Mouse (Mus musculus): ENCODE results near the gene Kctd11. TPM values are rescaled to one million over a fixed set of nuclear protein-coding genes. Genes with fewer than 3 reads are reported as not detected.

Kctd11 gene
- total and polyA plus RNA-seq, 2 experiments: 0.65 to 1.6 TPM

GRCm38 (mm10) chr11:69910177-69910576 lies 29.0 kb upstream of the Kctd11 start:
- Histone ChIP-seq H3K36me3 (ENCODE audit: control insufficient read depth, insufficient read depth, low read length) (peaks cover 10% of the 10 kb centered on the region), H3K79me2 (ENCODE audit: control insufficient read depth, insufficient read depth, low read length) (no peaks in the 10 kb centered on the region), H3K4me3 (ENCODE audit: insufficient read depth, low read depth, low read length) (no peak overlapping the region), H3K27ac (replicated peaks; ENCODE audit: insufficient read depth, low read depth, low read length) (no peak overlapping the region), H3K27me3 (ENCODE audit: control insufficient read depth, insufficient read depth, low read length) (no peaks in the 10 kb centered on the region), H3K4me1 (ENCODE audit: control insufficient read depth, insufficient read depth, low read length) (peaks cover 10% of the 10 kb centered on the region), H3K9ac (ENCODE audit: low read depth, low read length) (no peak overlapping the region)
- WGBS: 96% methylated on average over 8 of the region's 8 CpGs
- no peak for DNase-seq (ENCODE audit: extremely low read depth, low read depth, low spot score)
- TF ChIP-seq CTCF (IDR thresholded peaks at IDR 0.05; ENCODE audit: low read depth, low read length) (no peak), POLR2A (IDR thresholded peaks at IDR 0.05; ENCODE audit: extremely low read depth, insufficient read depth, low read length) (no peak)

DNA sequence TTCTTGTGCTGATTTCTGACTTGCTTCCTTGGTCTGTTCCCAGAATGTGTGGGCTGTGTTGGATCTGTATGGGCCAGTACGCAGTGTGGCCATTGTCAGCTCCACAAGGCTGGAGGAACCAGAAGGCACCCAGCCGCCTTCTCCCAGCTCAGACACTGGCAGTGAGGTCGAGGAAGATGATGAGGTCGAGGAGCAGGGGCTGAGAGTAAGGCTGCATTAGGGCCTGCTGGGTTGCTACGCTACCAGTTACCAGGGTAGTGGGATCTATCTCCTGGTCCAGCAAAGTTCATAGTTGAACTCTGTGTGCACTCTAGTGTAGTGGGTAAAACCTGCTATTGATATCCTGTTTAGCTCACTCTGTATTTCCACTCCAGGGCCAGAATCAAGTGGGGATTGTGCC lies 28.0 kb upstream of the Kctd11 start:
- TF ChIP-seq POLR2A (IDR thresholded peaks at IDR 0.05; ENCODE audit: extremely low read depth, insufficient read depth, low read length) (no peak), CTCF (IDR thresholded peaks at IDR 0.05; ENCODE audit: low read depth, low read length) (no peak)
- H3K27me3 ChIP-seq (ENCODE audit: control insufficient read depth, insufficient read depth, low read length): no peaks in the 10 kb centered on the region
- peaks cover 10% of the 10 kb centered on the region for H3K36me3 ChIP-seq (ENCODE audit: control insufficient read depth, insufficient read depth, low read length)
- no peak overlapping the region for H3K4me3 ChIP-seq (ENCODE audit: insufficient read depth, low read depth, low read length)
- no peak overlapping the region for H3K9ac ChIP-seq (ENCODE audit: low read depth, low read length)
- H3K4me1 ChIP-seq (ENCODE audit: control insufficient read depth, insufficient read depth, low read length): peaks cover 3% of the 10 kb centered on the region; the same call in 1 of the 2 replicates
- DNase-seq (ENCODE audit: extremely low read depth, low read depth, low spot score): no peak
- no peak overlapping the region for H3K27ac ChIP-seq (replicated peaks; ENCODE audit: insufficient read depth, low read depth, low read length)
- H3K79me2 ChIP-seq (ENCODE audit: control insufficient read depth, insufficient read depth, low read length): no peaks in the 10 kb centered on the region
- WGBS: 95% methylated on average over 5 of the region's 5 CpGs

GRCm38 (mm10) chr11:69908645-69909044 lies 27.4 kb upstream of the Kctd11 start:
- TF ChIP-seq CTCF (IDR thresholded peaks at IDR 0.05; ENCODE audit: low read depth, low read length) (no peak), POLR2A (IDR thresholded peaks at IDR 0.05; ENCODE audit: extremely low read depth, insufficient read depth, low read length) (no peak)
- 90% methylated on average over 11 of the region's 11 CpGs for WGBS
- no peak for DNase-seq (ENCODE audit: extremely low read depth, low read depth, low spot score)

GRCm38 (mm10) chr11:69904311-69904710 lies 23.1 kb upstream of the Kctd11 start:
- no peaks in the 10 kb centered on the region for H3K4me1 ChIP-seq (ENCODE audit: control insufficient read depth, insufficient read depth, low read length)
- 97% methylated on average over 9 of the region's 9 CpGs for WGBS
- no peak overlapping the region for H3K9ac ChIP-seq (ENCODE audit: low read depth, low read length)
- peaks cover 12% of the 10 kb centered on the region for H3K36me3 ChIP-seq (ENCODE audit: control insufficient read depth, insufficient read depth, low read length)
- no peak for TF ChIP-seq POLR2A (IDR thresholded peaks at IDR 0.05; ENCODE audit: extremely low read depth, insufficient read depth, low read length)
- TF ChIP-seq CTCF (IDR thresholded peaks at IDR 0.05; ENCODE audit: low read depth, low read length): no peak
- no peaks in the 10 kb centered on the region for H3K27me3 ChIP-seq (ENCODE audit: control insufficient read depth, insufficient read depth, low read length)
- no peak overlapping the region for H3K4me3 ChIP-seq (ENCODE audit: insufficient read depth, low read depth, low read length)
- H3K79me2 ChIP-seq (ENCODE audit: control insufficient read depth, insufficient read depth, low read length): no peaks in the 10 kb centered on the region
- H3K27ac ChIP-seq (replicated peaks; ENCODE audit: insufficient read depth, low read depth, low read length): no peak overlapping the region
- DNase-seq (ENCODE audit: extremely low read depth, low read depth, low spot score): no peak

More at GRCm38 (mm10) chr11:69908645-69909044, 27.4 kb upstream of the Kctd11 start:
- H3K36me3 ChIP-seq (ENCODE audit: control insufficient read depth, insufficient read depth, low read length): peaks cover 12% of the 10 kb centered on the region
- no peaks in the 10 kb centered on the region for H3K79me2 ChIP-seq (ENCODE audit: control insufficient read depth, insufficient read depth, low read length)
- H3K27me3 ChIP-seq (ENCODE audit: control insufficient read depth, insufficient read depth, low read length): no peaks in the 10 kb centered on the region
- H3K4me1 ChIP-seq (ENCODE audit: control insufficient read depth, insufficient read depth, low read length): peaks cover 3% of the 10 kb centered on the region; the same call in 1 of the 2 replicates
- H3K27ac ChIP-seq (replicated peaks; ENCODE audit: insufficient read depth, low read depth, low read length): no peak overlapping the region
- no peak overlapping the region for H3K9ac ChIP-seq (ENCODE audit: low read depth, low read length)
- no peak overlapping the region for H3K4me3 ChIP-seq (ENCODE audit: insufficient read depth, low read depth, low read length)

DNA sequence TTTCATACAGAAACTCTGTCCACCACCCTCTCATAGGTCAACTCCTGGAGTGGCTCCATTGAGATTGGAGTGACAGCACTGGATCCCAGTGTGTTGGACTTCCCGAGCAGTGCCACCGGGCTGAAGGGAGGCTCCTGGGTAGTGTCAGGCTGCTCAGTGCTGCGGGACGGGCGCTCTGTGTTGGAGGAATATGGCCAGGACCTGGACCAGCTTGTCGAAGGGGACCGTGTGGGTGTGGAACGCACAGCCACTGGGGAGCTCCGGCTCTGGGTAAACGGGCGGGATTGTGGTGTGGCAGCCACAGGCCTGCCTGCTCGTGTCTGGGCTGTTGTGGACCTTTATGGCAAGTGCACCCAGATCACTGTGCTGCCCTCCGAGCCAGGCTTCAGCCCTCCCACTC lies 21.8 kb upstream of the Kctd11 start:
- H3K36me3 ChIP-seq (ENCODE audit: control insufficient read depth, insufficient read depth, low read length): peaks cover 11% of the 10 kb centered on the region
- TF ChIP-seq CTCF (IDR thresholded peaks at IDR 0.05; ENCODE audit: low read depth, low read length) (no peak), POLR2A (IDR thresholded peaks at IDR 0.05; ENCODE audit: extremely low read depth, insufficient read depth, low read length) (no peak)
- H3K4me3 ChIP-seq (ENCODE audit: insufficient read depth, low read depth, low read length): no peak overlapping the region
- no peak for DNase-seq (ENCODE audit: extremely low read depth, low read depth, low spot score)
- no peaks in the 10 kb centered on the region for H3K27me3 ChIP-seq (ENCODE audit: control insufficient read depth, insufficient read depth, low read length)
- WGBS: 89% methylated on average over 13 of the region's 13 CpGs
- H3K9ac ChIP-seq (ENCODE audit: low read depth, low read length): no peak overlapping the region
- H3K27ac ChIP-seq (replicated peaks; ENCODE audit: insufficient read depth, low read depth, low read length): no peak overlapping the region
- H3K79me2 ChIP-seq (ENCODE audit: control insufficient read depth, insufficient read depth, low read length): no peaks in the 10 kb centered on the region
- H3K4me1 ChIP-seq (ENCODE audit: control insufficient read depth, insufficient read depth, low read length): no peaks in the 10 kb centered on the region

DNA sequence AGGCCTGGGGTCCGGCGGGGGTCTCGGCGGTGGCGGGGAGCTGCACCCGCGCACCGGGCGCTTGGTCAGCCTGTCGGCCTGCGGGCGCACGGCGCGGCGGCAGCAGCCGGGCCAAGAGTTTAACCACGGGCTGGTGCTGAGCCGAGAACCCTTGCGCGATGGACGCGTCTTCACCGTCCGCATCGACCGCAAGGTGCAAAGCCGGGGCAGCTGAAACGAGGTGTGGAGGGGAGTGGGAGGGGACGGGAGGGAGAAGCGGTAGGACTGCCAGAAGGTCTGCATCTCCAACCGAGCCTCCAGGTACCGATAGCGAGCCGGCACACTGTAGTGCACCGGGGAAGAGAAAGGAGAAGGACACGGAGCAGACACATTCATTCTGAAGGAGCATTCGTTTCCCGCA lies 20.8 kb upstream of the Kctd11 start:
- Histone ChIP-seq H3K9ac (ENCODE audit: low read depth, low read length) (peak overlapping the region; percentile 67), H3K79me2 (ENCODE audit: control insufficient read depth, insufficient read depth, low read length) (no peaks in the 10 kb centered on the region), H3K36me3 (ENCODE audit: control insufficient read depth, insufficient read depth, low read length) (peaks cover 3% of the 10 kb centered on the region; the same call in 1 of the 2 replicates), H3K27ac (replicated peaks; ENCODE audit: insufficient read depth, low read depth, low read length) (no peak overlapping the region), H3K27me3 (ENCODE audit: control insufficient read depth, insufficient read depth, low read length) (no peaks in the 10 kb centered on the region), H3K4me1 (ENCODE audit: control insufficient read depth, insufficient read depth, low read length) (no peaks in the 10 kb centered on the region), H3K4me3 (ENCODE audit: insufficient read depth, low read depth, low read length) (peak overlapping the region; percentile 64)
- WGBS: under 1% methylated on average over 39 of the region's 39 CpGs
- no peak for DNase-seq (ENCODE audit: extremely low read depth, low read depth, low spot score)
- TF ChIP-seq POLR2A (IDR thresholded peaks at IDR 0.05; ENCODE audit: extremely low read depth, insufficient read depth, low read length) (no peak), CTCF (IDR thresholded peaks at IDR 0.05; ENCODE audit: low read depth, low read length) (no peak)

Data from liver, adult 2 months (tissue).